Comparison of ENCODE assay signal across 8 mouse cellular contexts in genomic region chr5:135186231-135186620, GRCm38 (mm10). TPM values are rescaled to one million over a fixed set of nuclear protein-coding genes. Genes with fewer than 3 reads are reported as not detected.
A peak's percentile ranks its signal among the peaks of the same experiment; 100 is the strongest.
DNase-seq lines count a peak whose midpoint lies in the region; ATAC-seq and TF ChIP-seq lines count a peak whose summit lies in the region.

No protein-coding gene starts in this region.

- H3K27me3 ChIP-seq in limb, embryonic 13.5 days: no peaks in the 10 kb centered on the region

- peaks cover 29% of the 10 kb centered on the region for H3K36me3 ChIP-seq in limb, embryonic 13.5 days

- no peak for TF ChIP-seq CTCF in lung, adult 2 months (IDR thresholded peaks at IDR 0.05; ENCODE audit: insufficient read depth, low read length)
- no peak for TF ChIP-seq CTCF in embryonic fibroblast, embryonic 13.5 days (IDR thresholded peaks at IDR 0.05; ENCODE audit: borderline replicate concordance, insufficient read depth, low read length)

- DNase-seq in lung, adult 2 months: no peak
- DNase-seq in lung, postnatal 36 days: no peak
- DNase-seq in skeletal muscle tissue, adult 2 months (ENCODE audit: low read depth, low spot score): peak; percentile 24
- no peak for DNase-seq in right cerebral cortex, postnatal 10 days (ENCODE audit: low spot score in 2 of 2)
- DNase-seq in T-cell, adult 2 months (ENCODE audit: low spot score): no peak
- DNase-seq in kidney, postnatal 14 days: no peak

- peak overlapping the region; percentile 93 for H3K27ac ChIP-seq in embryonic fibroblast, embryonic 13.5 days (ENCODE audit: insufficient read depth, low read length)
- H3K27ac ChIP-seq in limb, embryonic 13.5 days: peak overlapping the region; percentile 97

- WGBS in lung, adult 2 months: 17% methylated on average over 10 of the region's 10 CpGs
- 21% methylated on average over 10 of the region's 10 CpGs for WGBS in limb, embryonic 13.5 days

- no peak for TF ChIP-seq POLR2A in lung, adult 2 months (IDR thresholded peaks at IDR 0.05; ENCODE audit: borderline replicate concordance, extremely low read depth, low read depth, low read length)
- no peak for TF ChIP-seq POLR2A in embryonic fibroblast, embryonic 13.5 days (IDR thresholded peaks at IDR 0.05; ENCODE audit: low read depth, low read length)

- peak overlapping the region; percentile 78 for H3K4me2 ChIP-seq in limb, embryonic 13.5 days (replicated peaks)

- H3K9me3 ChIP-seq in limb, embryonic 13.5 days: no peaks in the 10 kb centered on the region

- no peak for ATAC-seq in limb, embryonic 13.5 days (ENCODE audit: low FRiP score, low read depth)

- H3K9ac ChIP-seq in limb, embryonic 13.5 days: peak overlapping the region; percentile 98

- H3K4me1 ChIP-seq in lung, adult 2 months (ENCODE audit: control insufficient read depth, insufficient read depth, low read length): peaks cover 13% of the 10 kb centered on the region
- H3K4me1 ChIP-seq in embryonic fibroblast, embryonic 13.5 days (ENCODE audit: control insufficient read depth, insufficient read depth, low read length): no peaks in the 10 kb centered on the region
- H3K4me1 ChIP-seq in limb, embryonic 13.5 days: peaks cover 29% of the 10 kb centered on the region

- H3K4me3 ChIP-seq in lung, adult 2 months (replicated peaks; ENCODE audit: extremely low read depth, low read depth, low read length): peak overlapping the region; percentile 72
- H3K4me3 ChIP-seq in embryonic fibroblast, embryonic 13.5 days (ENCODE audit: insufficient read depth, low read length): peak overlapping the region; percentile 71
- H3K4me3 ChIP-seq in limb, embryonic 13.5 days: peak overlapping the region; percentile 99

RNA-seq across cellular contexts. Expression of gene Baz1b, which starts 0.8 kb away (rescaled TPM):
- 22.2 and 23.4 TPM in 2 replicates for polyA plus RNA-seq in lung, adult 2 months (2012; rRNA removed)
- polyA plus RNA-seq in embryonic fibroblast, embryonic 13.5 days (2011; ENCODE audit: insufficient read length, low read depth, missing spikeins): 73.5 and 84.1 TPM in 2 replicates
- polyA plus RNA-seq in limb, embryonic 13.5 days (2015; fragmentation: Nextera tagmentation; extraction: Ambion mirVana): 48.9 and 50.3 TPM in 2 replicates

RNA-seq across cellular contexts. Expression of gene Bcl7b, which starts 18.1 kb away (rescaled TPM):
- polyA plus RNA-seq in lung, adult 2 months (2012; rRNA removed): 37.3 and 42.9 TPM in 2 replicates
- polyA plus RNA-seq in embryonic fibroblast, embryonic 13.5 days (2011; ENCODE audit: insufficient read length, low read depth, missing spikeins): 31.0 and 41.7 TPM in 2 replicates
- polyA plus RNA-seq in limb, embryonic 13.5 days (2015; fragmentation: Nextera tagmentation; extraction: Ambion mirVana): 47.3 and 50.0 TPM in 2 replicates

RNA-seq across cellular contexts. Expression of gene Tbl2, which starts 36.8 kb away (rescaled TPM):
- polyA plus RNA-seq in lung, adult 2 months (2012; rRNA removed): 8.1 and 8.3 TPM in 2 replicates
- 17.4 and 24.9 TPM in 2 replicates for polyA plus RNA-seq in embryonic fibroblast, embryonic 13.5 days (2011; ENCODE audit: insufficient read length, low read depth, missing spikeins)
- polyA plus RNA-seq in limb, embryonic 13.5 days (2015; fragmentation: Nextera tagmentation; extraction: Ambion mirVana): 29.0 and 32.5 TPM in 2 replicates
